22 mouse cellular contexts compared by ENCODE assay signal in genomic region chr10:66641966-66642365, GRCm38 (mm10).
"Had no signal": no experiment of that assay in that cellular context is flagged by ENCODE, and none has a peak within 500 bp of the region (broad histone marks: within the 10 kb centered on the region; RNA-seq: fewer than 3 reads in every experiment).

No protein-coding gene starts in this region.

- H3K9me3 ChIP-seq: limb, embryonic 10.5 days; limb, embryonic 13.5 days; liver, embryonic 15.5 days; lung, embryonic 15.5 days; midbrain, embryonic 10.5 days; midbrain, embryonic 13.5 days; neural tube, embryonic 13.5 days; stomach, embryonic 15.5 days had no signal

- H3K9ac ChIP-seq: limb, embryonic 13.5 days; liver, embryonic 12.5 days; liver, embryonic 15.5 days; lung, embryonic 15.5 days; midbrain, embryonic 13.5 days; neural tube, embryonic 13.5 days; stomach, embryonic 15.5 days had no signal

- ATAC-seq: liver, embryonic 12.5 days; midbrain, embryonic 13.5 days; midbrain, embryonic 16.5 days had no signal

- H3K36me3 ChIP-seq: limb, embryonic 10.5 days; limb, embryonic 13.5 days; liver, embryonic 12.5 days; liver, embryonic 15.5 days; lung, embryonic 15.5 days; midbrain, embryonic 10.5 days; midbrain, embryonic 13.5 days; neural tube, embryonic 13.5 days; stomach, embryonic 15.5 days had no signal

- H3K27ac ChIP-seq: layer of hippocampus, adult 2 months; limb, embryonic 10.5 days; limb, embryonic 13.5 days; liver, embryonic 12.5 days; liver, embryonic 15.5 days; lung, embryonic 15.5 days; midbrain, embryonic 10.5 days; midbrain, embryonic 13.5 days; neural tube, embryonic 13.5 days; stomach, embryonic 15.5 days had no signal

- H3K4me3 ChIP-seq: limb, embryonic 10.5 days; limb, embryonic 13.5 days; liver, embryonic 12.5 days; liver, embryonic 15.5 days; lung, embryonic 15.5 days; megakaryocyte, embryonic 14.5 days; midbrain, embryonic 10.5 days; midbrain, embryonic 13.5 days; myocyte; neural tube, embryonic 13.5 days; stomach, embryonic 15.5 days had no signal

- H3K4me1 ChIP-seq: limb, embryonic 13.5 days; liver, embryonic 12.5 days; liver, embryonic 15.5 days; lung, embryonic 15.5 days; megakaryocyte, embryonic 14.5 days; neural tube, embryonic 13.5 days; stomach, embryonic 15.5 days had no signal

- DNase-seq: kidney, postnatal 14 days; kidney, postnatal 4 days; liver; lung, adult 18-20 months; lung, postnatal 10 days; lung, postnatal 36 days; spleen, adult 18-20 months; thymus, adult 18-20 months; thymus, postnatal 36 days had no signal

- H3K4me2 ChIP-seq: limb, embryonic 13.5 days; liver, embryonic 12.5 days; liver, embryonic 15.5 days; lung, embryonic 15.5 days; midbrain, embryonic 13.5 days; neural tube, embryonic 13.5 days; stomach, embryonic 15.5 days had no signal

- H3K27me3 ChIP-seq: limb, embryonic 13.5 days; liver, embryonic 12.5 days; liver, embryonic 15.5 days; lung, embryonic 15.5 days; megakaryocyte, embryonic 14.5 days; midbrain, embryonic 13.5 days; neural tube, embryonic 13.5 days; stomach, embryonic 15.5 days had no signal
